In genomic region chr13:64438863-64439452, GRCm38 (mm10) we compare ENCODE assay signal across 9 mouse cellular contexts. TPM values are rescaled to one million over a fixed set of nuclear protein-coding genes. Genes with fewer than 3 reads are reported as not detected.
DNase-seq lines count a peak whose midpoint lies in the region; ATAC-seq and TF ChIP-seq lines count a peak whose summit lies in the region.
"Had no signal": no experiment of that assay in that cellular context is flagged by ENCODE, and none has a peak within 500 bp of the region (broad histone marks: within the 10 kb centered on the region; RNA-seq: fewer than 3 reads in every experiment).

No protein-coding gene starts in this region.

- H3K27ac ChIP-seq in cerebellum, adult 2 months (ENCODE audit: insufficient read depth, low read length), result no peak overlapping the region
- no peak overlapping the region for H3K27ac ChIP-seq in hindbrain, embryonic 13.5 days

- no peak overlapping the region for H3K4me2 ChIP-seq in hindbrain, embryonic 13.5 days

- H3K9me3 ChIP-seq in hindbrain, embryonic 13.5 days, result no peaks in the 10 kb centered on the region

- H3K27me3 ChIP-seq in cerebellum, adult 2 months (ENCODE audit: control insufficient read depth, insufficient read depth, low read length), result no peaks in the 10 kb centered on the region
- H3K27me3 ChIP-seq in hindbrain, embryonic 13.5 days, result no peaks in the 10 kb centered on the region

- peak; percentile 90 for ATAC-seq in frontal cortex, adult (ENCODE audit: low TSS enrichment)
- ATAC-seq in hindbrain, embryonic 13.5 days (ENCODE audit: low FRiP score), result peak; percentile 52

- H3K9ac ChIP-seq in hindbrain, embryonic 13.5 days, result no peak overlapping the region

- H3K4me1 ChIP-seq in cerebellum, adult 2 months (ENCODE audit: control insufficient read depth, insufficient read depth, low read length), result no peaks in the 10 kb centered on the region
- no peaks in the 10 kb centered on the region for H3K4me1 ChIP-seq in hindbrain, embryonic 13.5 days (replicated peaks)

- DNase-seq in NIH3T3 (ENCODE audit: low read depth), result peak; percentile 79
- peak; percentile 71 for DNase-seq in cerebellum, adult 2 months
- peak; percentile 73 for DNase-seq in layer of hippocampus, postnatal 14 days (ENCODE audit: low spot score in 2 of 2)
- peak; percentile 80 for DNase-seq in lung, postnatal 14 days
- peak; percentile 85 for DNase-seq in retina, embryonic 14.5 days (ENCODE audit: low spot score)
- DNase-seq in thymus, postnatal 4 days, result peak; percentile 83

- no peak overlapping the region for H3K4me3 ChIP-seq in cerebellum, adult 2 months (replicated peaks; ENCODE audit: insufficient read depth, low read depth, low read length)
- no peak overlapping the region for H3K4me3 ChIP-seq in hindbrain, embryonic 13.5 days

- H3K36me3 ChIP-seq in hindbrain, embryonic 13.5 days, result peaks cover 16% of the 10 kb centered on the region

- WGBS in cerebellum, adult 2 months, result 44% methylated on average over 9 of the region's 9 CpGs
- WGBS in hindbrain, embryonic 13.5 days, result 58% methylated on average over 9 of the region's 9 CpGs

- no peak for TF ChIP-seq POLR2A in cerebellum, adult 2 months (IDR thresholded peaks at IDR 0.05; ENCODE audit: borderline replicate concordance, insufficient read depth, low read length)

- peak; percentile 88 for TF ChIP-seq CTCF in cerebellum, adult 2 months (IDR thresholded peaks at IDR 0.05; ENCODE audit: borderline replicate concordance, insufficient read depth, low read depth, low read length)

RNA-seq across cellular contexts. Expression of gene Cdk20, which starts 6.8 kb away (rescaled TPM):
- polyA plus RNA-seq in cerebellum, adult 2 months (2012; rRNA removed), result 27.9 and 28.5 TPM in 2 replicates
- 16.6 and 18.1 TPM in 2 replicates for polyA plus RNA-seq in hindbrain, embryonic 13.5 days (2015; fragmentation: Nextera tagmentation; extraction: Ambion mirVana)
- total RNA-seq in layer of hippocampus, postnatal 14 days (2021), result 10 to 100 TPM in 1 of 2 experiments, 1 to 10 TPM in 1; 8.5 to 11.2 TPM

RNA-seq across cellular contexts. Expression of gene Fam240b, which starts 58.6 kb away (rescaled TPM):
- 0.19 TPM in 1 of 2 replicates, not detected in the other for polyA plus RNA-seq in cerebellum, adult 2 months (2012; rRNA removed)
- polyA plus RNA-seq in hindbrain, embryonic 13.5 days (2015; fragmentation: Nextera tagmentation; extraction: Ambion mirVana), result not detected in 2 replicates
- not detected for total RNA-seq in layer of hippocampus, postnatal 14 days (2021)
- total RNA-seq: left cerebral cortex, adult 8-10 months had no signal
